Mouse (Mus musculus): ENCODE measurements around the gene Klk5. TPM values are rescaled to one million over a fixed set of nuclear protein-coding genes. Genes with fewer than 3 reads are reported as not detected.

Klk5 gene
- polyA plus RNA-seq (2015; fragmentation: Nextera tagmentation; extraction: Ambion mirVana), result not detected in 2 replicates

DNA sequence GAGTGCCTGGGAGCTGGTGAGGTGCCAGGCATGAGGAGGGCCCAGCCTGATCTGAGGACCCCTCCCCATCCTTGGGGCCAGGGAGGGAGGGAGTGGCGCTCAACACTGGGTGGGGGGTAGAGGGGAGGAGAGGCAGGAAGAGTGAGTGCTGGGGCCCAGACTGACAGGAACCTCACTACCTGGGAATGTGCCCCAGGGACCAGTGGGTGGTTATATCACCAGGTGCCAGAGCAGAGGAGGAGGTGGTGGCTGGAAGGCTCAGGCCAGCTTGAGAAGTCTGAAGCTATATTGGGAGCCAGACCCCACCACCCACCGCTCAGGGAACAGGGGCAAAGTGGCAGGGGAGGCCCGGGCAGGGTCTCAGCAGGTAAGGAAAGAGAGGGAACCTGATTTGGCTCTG lies at the start of gene Klk5:
Gene Klk5, plus strand, starts transcription at position 271 of the 400 bp plus-strand sequence.
- no peaks in the 10 kb centered on the region for H3K9me3 ChIP-seq (ENCODE audit: control insufficient read depth, low read length)
- H3K36me3 ChIP-seq (ENCODE audit: control insufficient read depth, insufficient read depth), result no peaks in the 10 kb centered on the region
- no peak within 1 kb of the TSS for H3K9ac ChIP-seq (replicated peaks; ENCODE audit: low read depth, low read length)
- no peak within 1 kb of the TSS for H3K4me3 ChIP-seq (replicated peaks; ENCODE audit: low read length)
- H3K27me3 ChIP-seq (replicated peaks; ENCODE audit: control insufficient read depth, insufficient read depth, low read length), result no peaks in the 10 kb centered on the region
- 49% methylated on average over 3 of the region's 3 CpGs for WGBS
- no peak within 1 kb of the TSS for H3K4me2 ChIP-seq (ENCODE audit: low read length)
- no peak for ATAC-seq
- H3K4me1 ChIP-seq (replicated peaks; ENCODE audit: control insufficient read depth, insufficient read depth, low read length), result no peaks in the 10 kb centered on the region
- no peak within 1 kb of the TSS for H3K27ac ChIP-seq (ENCODE audit: low read length)

DNA sequence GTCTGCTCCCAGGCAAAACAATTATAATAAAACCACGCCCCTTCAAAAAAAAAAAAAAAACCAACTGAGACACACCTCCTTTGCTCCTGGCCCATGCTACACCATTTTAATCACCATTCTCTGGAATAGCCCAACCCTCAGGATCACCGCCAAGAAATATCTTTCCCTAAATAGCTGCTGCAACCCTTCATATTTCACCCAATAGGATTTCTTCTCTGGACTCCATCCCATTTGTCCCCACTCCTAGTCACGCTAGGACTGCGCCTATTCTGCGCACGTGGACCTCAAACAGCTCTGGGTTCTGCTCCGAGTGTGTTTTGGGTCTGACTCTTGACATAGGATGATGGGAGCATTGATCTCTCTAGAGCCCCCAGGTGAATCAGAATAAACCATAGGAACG lies 45.4 kb upstream of the Klk5 start:
- Histone ChIP-seq H3K27me3 (replicated peaks; ENCODE audit: control insufficient read depth, insufficient read depth, low read length) (peaks cover 18% of the 10 kb centered on the region), H3K9me3 (ENCODE audit: control insufficient read depth, low read length) (no peaks in the 10 kb centered on the region), H3K9ac (replicated peaks; ENCODE audit: low read depth, low read length) (peak overlapping the region; percentile 49; the same call in 1 of the 2 replicates), H3K4me2 (ENCODE audit: low read length) (peak overlapping the region; percentile 72), H3K4me3 (replicated peaks; ENCODE audit: low read length) (peak overlapping the region; percentile 52), H3K4me1 (replicated peaks; ENCODE audit: control insufficient read depth, insufficient read depth, low read length) (peaks cover 10% of the 10 kb centered on the region; the same call in 1 of the 2 replicates), H3K36me3 (ENCODE audit: control insufficient read depth, insufficient read depth) (no peaks in the 10 kb centered on the region), H3K27ac (ENCODE audit: low read length) (no peak overlapping the region)
- ATAC-seq, result peak; percentile 36; the same call in 1 of the 2 replicates
- WGBS, result 8% methylated on average over 8 of the region's 8 CpGs

DNA sequence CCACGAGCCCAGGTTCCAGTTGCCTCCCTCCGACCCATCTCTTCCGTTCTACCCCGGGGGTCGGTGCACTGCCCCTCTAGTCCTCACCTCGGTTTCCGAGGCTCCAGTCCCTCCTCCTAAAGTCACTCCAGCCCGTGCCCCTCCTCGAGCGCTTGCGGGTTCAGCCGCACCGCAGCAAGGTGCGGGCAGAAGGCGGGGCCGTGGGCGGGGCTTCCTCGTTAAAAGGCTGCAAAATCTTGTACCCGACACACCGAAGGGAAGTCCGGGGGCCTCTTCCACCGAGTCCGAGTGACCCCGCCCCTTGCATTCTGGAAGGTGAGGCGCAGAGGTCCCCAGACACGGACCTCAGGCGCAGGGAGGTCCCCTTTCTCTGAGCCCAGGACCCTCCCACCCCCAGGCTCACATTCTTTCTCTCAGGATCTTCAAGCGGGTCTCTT lies 44.4 kb upstream of the Klk5 start, which contains the start of gene Klk8:
Gene Klk8, plus strand, starts transcription at position 245 of the 437 bp plus-strand sequence.
- H3K4me3 ChIP-seq (replicated peaks; ENCODE audit: low read length), result peak within 1 kb of the TSS; percentile 52
- peaks cover 10% of the 10 kb centered on the region; the same call in 1 of the 2 replicates for H3K4me1 ChIP-seq (replicated peaks; ENCODE audit: control insufficient read depth, insufficient read depth, low read length)
- no peak within 1 kb of the TSS for H3K27ac ChIP-seq (ENCODE audit: low read length)
- H3K4me2 ChIP-seq (ENCODE audit: low read length), result peak within 1 kb of the TSS; percentile 72
- WGBS, result under 1% methylated on average over 28 of the region's 28 CpGs
- no peaks in the 10 kb centered on the region for H3K9me3 ChIP-seq (ENCODE audit: control insufficient read depth, low read length)
- H3K27me3 ChIP-seq (replicated peaks; ENCODE audit: control insufficient read depth, insufficient read depth, low read length), result peaks cover 18% of the 10 kb centered on the region
- H3K9ac ChIP-seq (replicated peaks; ENCODE audit: low read depth, low read length), result peak within 1 kb of the TSS; percentile 49
- H3K36me3 ChIP-seq (ENCODE audit: control insufficient read depth, insufficient read depth), result no peaks in the 10 kb centered on the region
- ATAC-seq, result peak; percentile 47

DNA sequence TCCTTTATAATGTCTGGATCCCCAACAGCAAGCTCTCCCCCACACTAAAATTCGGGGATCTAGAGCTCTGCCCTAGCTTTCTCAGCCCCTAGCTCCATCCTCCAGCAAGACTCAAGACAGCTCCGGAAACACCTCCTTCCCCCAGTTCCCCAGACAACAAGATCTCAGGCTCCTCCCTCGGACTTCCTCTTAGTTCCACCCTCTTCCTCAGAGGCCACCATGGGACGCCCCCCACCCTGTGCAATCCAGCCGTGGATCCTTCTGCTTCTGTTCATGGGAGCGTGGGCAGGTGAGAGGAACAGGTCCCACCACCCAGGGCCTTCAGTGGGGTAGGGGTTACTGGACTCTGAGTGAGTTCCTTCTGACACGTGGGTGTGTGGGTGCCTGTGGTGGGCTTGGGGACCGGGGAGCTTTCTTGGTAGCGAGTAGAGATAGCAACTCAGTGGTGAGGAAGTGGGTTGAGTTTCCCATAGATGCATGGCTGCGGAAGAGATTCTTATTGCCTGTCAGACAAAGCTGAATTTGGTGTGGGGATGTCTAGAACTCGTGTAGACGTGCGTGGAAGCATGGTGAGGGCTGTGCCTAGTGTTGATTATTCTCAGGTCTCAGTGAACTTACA lies 43.8 kb upstream of the Klk5 start:
- ATAC-seq, result peak; percentile 52
- Histone ChIP-seq H3K4me3 (replicated peaks; ENCODE audit: low read length) (peak overlapping the region; percentile 52), H3K36me3 (ENCODE audit: control insufficient read depth, insufficient read depth) (no peaks in the 10 kb centered on the region), H3K4me1 (replicated peaks; ENCODE audit: control insufficient read depth, insufficient read depth, low read length) (peaks cover 10% of the 10 kb centered on the region; the same call in 1 of the 2 replicates), H3K27me3 (replicated peaks; ENCODE audit: control insufficient read depth, insufficient read depth, low read length) (peaks cover 18% of the 10 kb centered on the region), H3K9ac (replicated peaks; ENCODE audit: low read depth, low read length) (peak overlapping the region; percentile 49; the same call in 1 of the 2 replicates), H3K9me3 (ENCODE audit: control insufficient read depth, low read length) (no peaks in the 10 kb centered on the region), H3K27ac (ENCODE audit: low read length) (no peak overlapping the region), H3K4me2 (ENCODE audit: low read length) (peak overlapping the region; percentile 72)
- 39% methylated on average over 13 of the region's 13 CpGs for WGBS

DNA sequence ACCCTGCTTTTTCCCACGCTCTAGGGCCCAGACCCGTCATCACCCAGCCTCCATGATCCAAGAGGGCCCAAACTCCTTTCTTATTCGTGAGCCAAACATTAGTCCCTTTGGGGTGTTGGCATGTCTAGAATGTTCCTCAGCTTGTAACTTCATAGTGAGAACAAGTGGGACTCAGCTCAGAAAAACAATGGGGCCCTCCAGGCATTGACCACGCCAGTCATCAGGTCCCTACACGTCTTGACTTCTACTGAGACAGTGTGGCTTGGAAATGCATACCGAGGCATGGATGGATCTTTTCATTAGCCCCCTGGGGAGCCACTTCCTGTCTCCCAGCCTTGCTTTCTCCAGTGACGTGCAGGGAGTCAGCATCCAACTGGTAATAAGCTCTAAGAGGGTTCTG lies 41.9 kb upstream of the Klk5 start:
- H3K4me1 ChIP-seq (replicated peaks; ENCODE audit: control insufficient read depth, insufficient read depth, low read length), result peaks cover 10% of the 10 kb centered on the region; the same call in 1 of the 2 replicates
- H3K27me3 ChIP-seq (replicated peaks; ENCODE audit: control insufficient read depth, insufficient read depth, low read length), result peaks cover 18% of the 10 kb centered on the region
- no peak for ATAC-seq
- H3K9ac ChIP-seq (replicated peaks; ENCODE audit: low read depth, low read length), result no peak overlapping the region
- H3K36me3 ChIP-seq (ENCODE audit: control insufficient read depth, insufficient read depth), result no peaks in the 10 kb centered on the region
- H3K27ac ChIP-seq (ENCODE audit: low read length), result no peak overlapping the region
- WGBS, result 72% methylated on average over 7 of the region's 7 CpGs
- no peak overlapping the region for H3K4me3 ChIP-seq (replicated peaks; ENCODE audit: low read length)
- H3K9me3 ChIP-seq (ENCODE audit: control insufficient read depth, low read length), result no peaks in the 10 kb centered on the region
- H3K4me2 ChIP-seq (ENCODE audit: low read length), result no peak overlapping the region

DNA sequence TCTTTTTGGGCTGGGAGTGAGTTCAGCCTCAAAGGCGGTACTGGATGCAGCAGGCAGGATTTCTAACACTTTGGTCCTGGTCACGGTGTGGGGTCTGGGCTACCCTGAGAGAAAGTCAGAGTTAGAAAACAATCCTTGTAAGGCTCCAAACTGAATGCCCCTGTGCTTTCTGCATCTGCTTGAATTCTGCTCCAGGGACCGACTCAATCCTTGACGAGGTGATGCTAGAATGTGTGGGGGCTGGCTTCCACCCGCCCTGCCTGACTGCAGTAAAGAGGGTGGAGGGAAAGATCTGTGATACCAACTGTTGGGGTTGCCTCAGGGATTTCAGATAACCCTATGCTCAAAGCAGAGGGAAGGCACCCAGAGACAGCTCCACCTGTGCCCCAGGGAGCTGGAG lies 30.8 kb upstream of the Klk5 start, which contains the start of gene Klk7:
Gene Klk7, plus strand, starts transcription at position 301 of the 400 bp plus-strand sequence.
- Histone ChIP-seq H3K27ac (ENCODE audit: low read length) (no peak within 1 kb of the TSS), H3K4me3 (replicated peaks; ENCODE audit: low read length) (no peak within 1 kb of the TSS), H3K4me2 (ENCODE audit: low read length) (no peak within 1 kb of the TSS), H3K9ac (replicated peaks; ENCODE audit: low read depth, low read length) (no peak within 1 kb of the TSS), H3K4me1 (replicated peaks; ENCODE audit: control insufficient read depth, insufficient read depth, low read length) (no peaks in the 10 kb centered on the region), H3K36me3 (ENCODE audit: control insufficient read depth, insufficient read depth) (no peaks in the 10 kb centered on the region), H3K27me3 (replicated peaks; ENCODE audit: control insufficient read depth, insufficient read depth, low read length) (no peaks in the 10 kb centered on the region), H3K9me3 (ENCODE audit: control insufficient read depth, low read length) (no peaks in the 10 kb centered on the region)
- 48% methylated on average over 5 of the region's 5 CpGs for whole genome bisulfite sequencing
- no peak for ATAC-seq

DNA sequence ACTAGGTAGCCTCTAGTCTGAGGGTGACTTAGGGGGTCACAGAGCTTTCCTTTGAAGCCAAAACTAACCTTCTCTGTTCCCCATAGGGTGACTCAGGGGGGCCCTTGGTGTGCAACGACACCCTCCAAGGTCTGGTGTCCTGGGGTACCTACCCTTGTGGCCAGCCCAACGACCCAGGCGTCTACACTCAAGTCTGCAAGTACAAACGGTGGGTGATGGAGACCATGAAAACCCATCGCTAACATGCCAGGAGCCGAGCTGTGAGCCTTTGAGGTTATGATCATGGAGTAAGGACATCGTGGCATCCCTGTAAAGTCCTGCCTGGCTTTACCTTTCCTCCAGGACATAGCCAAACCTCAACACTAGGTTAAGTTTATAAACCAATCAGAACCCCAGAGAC lies 26.6 kb upstream of the Klk5 start:
- H3K27me3 ChIP-seq (replicated peaks; ENCODE audit: control insufficient read depth, insufficient read depth, low read length), result no peaks in the 10 kb centered on the region
- ATAC-seq, result no peak
- H3K4me2 ChIP-seq (ENCODE audit: low read length), result no peak overlapping the region
- no peak overlapping the region for H3K4me3 ChIP-seq (replicated peaks; ENCODE audit: low read length)
- no peaks in the 10 kb centered on the region for H3K4me1 ChIP-seq (replicated peaks; ENCODE audit: control insufficient read depth, insufficient read depth, low read length)
- H3K27ac ChIP-seq (ENCODE audit: low read length), result no peak overlapping the region
- 90% methylated on average over 7 of the region's 7 CpGs for WGBS
- H3K36me3 ChIP-seq (ENCODE audit: control insufficient read depth, insufficient read depth), result no peaks in the 10 kb centered on the region
- no peak overlapping the region for H3K9ac ChIP-seq (replicated peaks; ENCODE audit: low read depth, low read length)
- no peaks in the 10 kb centered on the region for H3K9me3 ChIP-seq (ENCODE audit: control insufficient read depth, low read length)

DNA sequence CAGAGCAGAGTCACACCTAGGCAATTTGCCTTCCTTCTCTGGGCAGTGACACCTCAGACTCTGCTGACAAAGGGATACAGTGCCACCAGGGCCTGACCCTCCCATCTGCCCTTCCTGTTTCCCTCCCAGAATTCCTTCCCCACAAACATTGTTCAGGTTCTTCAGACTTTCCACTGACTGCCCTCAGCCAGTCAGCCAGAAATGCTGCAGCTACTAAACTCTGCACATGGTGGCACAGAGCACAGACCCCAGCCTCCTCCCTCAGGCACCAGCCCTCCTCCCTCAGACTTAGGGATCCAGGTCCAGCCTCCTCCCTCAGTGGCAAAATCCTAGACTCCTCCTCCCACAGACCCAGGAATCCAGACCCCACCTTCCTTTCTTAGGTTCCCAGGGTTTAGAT lies 25.0 kb upstream of the Klk5 start:
- no peak overlapping the region for H3K9ac ChIP-seq (replicated peaks; ENCODE audit: low read depth, low read length)
- no peaks in the 10 kb centered on the region for H3K9me3 ChIP-seq (ENCODE audit: control insufficient read depth, low read length)
- no peaks in the 10 kb centered on the region for H3K4me1 ChIP-seq (replicated peaks; ENCODE audit: control insufficient read depth, insufficient read depth, low read length)
- no peak for ATAC-seq
- H3K27ac ChIP-seq (ENCODE audit: low read length), result no peak overlapping the region
- no peaks in the 10 kb centered on the region for H3K36me3 ChIP-seq (ENCODE audit: control insufficient read depth, insufficient read depth)
- H3K4me2 ChIP-seq (ENCODE audit: low read length), result no peak overlapping the region
- no peak overlapping the region for H3K4me3 ChIP-seq (replicated peaks; ENCODE audit: low read length)
- H3K27me3 ChIP-seq (replicated peaks; ENCODE audit: control insufficient read depth, insufficient read depth, low read length), result no peaks in the 10 kb centered on the region

DNA sequence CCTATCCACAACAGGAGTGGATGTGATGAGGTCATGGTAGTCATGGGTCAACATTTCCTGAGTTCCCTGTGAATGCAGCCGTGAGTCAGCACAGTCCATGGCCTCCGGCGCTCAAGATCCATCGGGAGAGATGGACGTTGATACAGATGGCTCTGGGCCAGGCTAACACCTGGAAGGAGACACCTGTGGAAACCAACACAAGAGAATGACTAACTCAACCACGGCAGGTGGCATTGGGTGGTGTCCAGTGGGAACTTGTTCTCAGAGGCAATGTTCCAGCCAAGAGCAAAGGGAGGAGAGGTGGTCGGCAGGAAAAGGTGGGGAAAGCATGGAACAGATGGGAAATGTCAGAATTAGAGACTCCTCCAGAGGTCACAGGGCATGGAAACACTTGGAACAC lies 20.2 kb upstream of the Klk5 start:
- WGBS, result 94% methylated on average over 7 of the region's 7 CpGs
- H3K27me3 ChIP-seq (replicated peaks; ENCODE audit: control insufficient read depth, insufficient read depth, low read length), result no peaks in the 10 kb centered on the region

More for the DNA sequence above, 20.2 kb upstream of the Klk5 start:
- Histone ChIP-seq H3K4me1 (replicated peaks; ENCODE audit: control insufficient read depth, insufficient read depth, low read length) (no peaks in the 10 kb centered on the region), H3K4me2 (ENCODE audit: low read length) (no peak overlapping the region), H3K9ac (replicated peaks; ENCODE audit: low read depth, low read length) (no peak overlapping the region), H3K36me3 (ENCODE audit: control insufficient read depth, insufficient read depth) (no peaks in the 10 kb centered on the region), H3K27ac (ENCODE audit: low read length) (no peak overlapping the region), H3K9me3 (ENCODE audit: control insufficient read depth, low read length) (no peaks in the 10 kb centered on the region), H3K4me3 (replicated peaks; ENCODE audit: low read length) (no peak overlapping the region)
- no peak for ATAC-seq

All from forebrain, embryonic 16.5 days (tissue).